9 mouse cellular contexts compared by ENCODE assay signal in the genomic region with DNA sequence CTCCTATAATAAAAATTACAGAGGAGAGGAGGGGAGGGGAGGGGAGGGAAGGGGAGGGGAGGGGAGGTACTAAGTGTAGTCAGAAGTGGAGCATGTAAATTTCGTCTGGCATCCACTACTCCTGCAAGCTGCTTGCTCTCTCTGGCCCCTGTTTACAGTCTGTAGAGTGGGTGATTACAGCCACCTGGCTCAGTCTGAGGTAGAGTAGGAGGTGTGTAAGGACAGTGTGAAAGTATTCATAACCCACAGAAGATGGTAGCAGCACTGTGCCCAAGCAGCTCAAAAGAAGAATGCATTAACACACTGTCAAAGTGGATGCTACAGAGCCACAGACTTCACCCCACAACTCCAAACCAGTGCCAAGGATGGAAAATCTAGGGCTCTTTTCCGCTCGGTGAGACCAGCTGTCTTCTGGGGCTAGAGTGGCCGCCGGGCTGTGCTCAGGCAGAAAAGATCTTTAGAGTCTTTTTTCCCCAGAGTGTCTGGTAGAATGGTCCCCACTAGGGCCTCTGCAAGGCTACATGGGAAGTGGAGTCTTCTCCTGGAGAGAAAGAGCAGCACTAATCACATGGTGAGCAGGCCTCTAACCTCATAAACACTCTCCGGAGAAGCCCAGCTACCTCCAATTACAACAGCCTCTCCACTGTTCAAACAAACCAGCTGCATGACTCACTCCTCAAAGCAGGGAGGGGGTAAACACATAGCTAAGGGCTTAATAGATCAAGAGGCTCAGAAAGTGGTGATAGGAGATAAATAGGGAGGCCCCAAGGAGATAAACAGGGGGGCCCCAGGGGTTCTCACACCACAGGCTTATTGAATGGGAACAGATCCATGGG. TPM values are rescaled to one million over a fixed set of nuclear protein-coding genes. Genes with fewer than 3 reads are reported as not detected.
DNase-seq lines count a peak whose midpoint lies in the region; ATAC-seq lines count a peak whose summit lies in the region.
"Had no signal": no experiment of that assay in that cellular context is flagged by ENCODE, and none has a peak within 500 bp of the region (broad histone marks: within the 10 kb centered on the region; RNA-seq: fewer than 3 reads in every experiment).

No protein-coding gene starts in this region.

- whole genome bisulfite sequencing in kidney, embryonic 14.5 days: 36% methylated on average over 6 of the region's 6 CpGs
- WGBS in forebrain, embryonic 15.5 days: 32% methylated on average over 6 of the region's 6 CpGs

- no peaks in the 10 kb centered on the region for H3K36me3 ChIP-seq in kidney, embryonic 14.5 days (ENCODE audit: control insufficient read depth, insufficient read depth, low read length)
- no peaks in the 10 kb centered on the region for H3K36me3 ChIP-seq in forebrain, embryonic 15.5 days

- no peaks in the 10 kb centered on the region for H3K27me3 ChIP-seq in kidney, embryonic 14.5 days (ENCODE audit: control insufficient read depth, insufficient read depth, low read length)
- H3K27me3 ChIP-seq in forebrain, embryonic 15.5 days: no peaks in the 10 kb centered on the region

- H3K4me2 ChIP-seq in kidney, embryonic 14.5 days (replicated peaks; ENCODE audit: low read depth, low read length): no peak overlapping the region
- no peak overlapping the region for H3K4me2 ChIP-seq in forebrain, embryonic 15.5 days (replicated peaks)

- peak; percentile 76 for ATAC-seq in kidney, embryonic 14.5 days (ENCODE audit: low FRiP score, low TSS enrichment)
- ATAC-seq in forebrain, embryonic 15.5 days (replicated peaks): no peak

- 0 out of 2 replicates have a peak, but pooled peaks cover 3% of the 10 kb centered on the region for H3K4me1 ChIP-seq in kidney, embryonic 14.5 days (ENCODE audit: control insufficient read depth, insufficient read depth, low read length)
- no peaks in the 10 kb centered on the region for H3K4me1 ChIP-seq in forebrain, embryonic 15.5 days

- no peak overlapping the region; the same call in 1 of the 2 replicates for H3K27ac ChIP-seq in kidney, embryonic 14.5 days (ENCODE audit: low read depth, low read length)
- no peak overlapping the region for H3K27ac ChIP-seq in forebrain, embryonic 15.5 days (replicated peaks)

- H3K9me3 ChIP-seq in kidney, embryonic 14.5 days (ENCODE audit: control insufficient read depth, low read length): no peaks in the 10 kb centered on the region
- no peaks in the 10 kb centered on the region for H3K9me3 ChIP-seq in forebrain, embryonic 15.5 days

- H3K4me3 ChIP-seq in kidney, embryonic 14.5 days (ENCODE audit: low read length): no peak overlapping the region
- no peak overlapping the region for H3K4me3 ChIP-seq in forebrain, embryonic 15.5 days

- no peak overlapping the region for H3K9ac ChIP-seq in kidney, embryonic 14.5 days (ENCODE audit: low read depth, low read length)
- H3K9ac ChIP-seq in forebrain, embryonic 15.5 days (replicated peaks): no peak overlapping the region

- DNase-seq in kidney, postnatal 14 days: no peak
- peak; percentile 35 for DNase-seq in adrenal gland, postnatal 10 days
- DNase-seq in heart, postnatal 4 days: peak; percentile 10
- DNase-seq in lung, postnatal 10 days: peak; percentile 61
- DNase-seq in layer of hippocampus, adult 9-11 months: no peak
- no peak for DNase-seq in testis, postnatal 14 days (ENCODE audit: low spot score)

RNA-seq across cellular contexts. Expression of gene Gm10972, which starts 6.1 kb away (rescaled TPM):
- polyA plus RNA-seq in kidney, embryonic 14.5 days (2014; fragmentation: Nextera tagmentation; extraction: Ambion mirVana): not detected in 2 replicates
- total RNA-seq in adrenal gland, postnatal 10 days (2021): not detected
- not detected for total RNA-seq in heart, postnatal 4 days (2021)
- polyA plus RNA-seq in forebrain, embryonic 15.5 days (2015; fragmentation: Nextera tagmentation; extraction: Ambion mirVana): not detected in 2 replicates
- total RNA-seq: adrenal gland, adult 18-20 months had no signal

RNA-seq across cellular contexts. Expression of gene Tuft1, which starts 9.7 kb away (rescaled TPM):
- polyA plus RNA-seq in kidney, embryonic 14.5 days (2014; fragmentation: Nextera tagmentation; extraction: Ambion mirVana): 5.0 and 6.7 TPM in 2 replicates
- total RNA-seq in adrenal gland, postnatal 10 days (2021): 1 to 10 TPM; 6.9 to 7.2 TPM
- 10 to 100 TPM in 1 of 2 experiments, 1 to 10 TPM in 1; 8.1 to 10.2 TPM for total RNA-seq in heart, postnatal 4 days (2021)
- polyA plus RNA-seq in forebrain, embryonic 15.5 days (2015; fragmentation: Nextera tagmentation; extraction: Ambion mirVana): 3.6 and 4.1 TPM in 2 replicates

RNA-seq across cellular contexts. Expression of gene Selenbp2, which starts 44.4 kb away (rescaled TPM):
- polyA plus RNA-seq in kidney, embryonic 14.5 days (2014; fragmentation: Nextera tagmentation; extraction: Ambion mirVana): 0.41 and 1.6 TPM in 2 replicates
- total RNA-seq in adrenal gland, postnatal 10 days (2021): 10 to 100 TPM; 12.8 to 26.9 TPM
- 1 to 10 TPM; 6.7 to 7.1 TPM for total RNA-seq in heart, postnatal 4 days (2021)
- 0.48 and 0.78 TPM in 2 replicates for polyA plus RNA-seq in forebrain, embryonic 15.5 days (2015; fragmentation: Nextera tagmentation; extraction: Ambion mirVana)

Comparison
In these comparisons a context has a peak if more than half of its experiments do, and no peak if none do; other contexts are left out.
1. DNase-seq: peak in adrenal gland, postnatal 10 days (single experiment), heart, postnatal 4 days (single experiment) and lung, postnatal 10 days (single experiment); none in kidney, postnatal 14 days (single experiment), layer of hippocampus, adult 9-11 months (single experiment) and testis, postnatal 14 days (single experiment).